Mouse (Mus musculus): ENCODE measurements around the gene 1700037H04Rik. TPM values are rescaled to one million over a fixed set of nuclear protein-coding genes. Genes with fewer than 3 reads are reported as not detected.

1700037H04Rik gene
- polyA plus RNA-seq, 2 experiments = 59.4 to 62.7 TPM

- ATAC-seq (ENCODE audit: low FRiP score, low read depth) = no peak
- no peak overlapping the region for H3K4me3 ChIP-seq (replicated peaks; ENCODE audit: low read length)
- no peaks in the 10 kb centered on the region for H3K27me3 ChIP-seq (ENCODE audit: control insufficient read depth, insufficient read depth, low read length)
- no peak for TF ChIP-seq POLR2A (IDR thresholded peaks at IDR 0.05; ENCODE audit: borderline replicate concordance, extremely low read depth, insufficient read depth, insufficient read length)
- H3K9me3 ChIP-seq (ENCODE audit: control insufficient read depth, low read length) = no peaks in the 10 kb centered on the region
- H3K27ac ChIP-seq (replicated peaks; ENCODE audit: low read depth, low read length) = no peak overlapping the region
- DNase-seq (ENCODE audit: low spot score) = no peak
- 84% methylated on average over 4 of the region's 4 CpGs for WGBS
- no peaks in the 10 kb centered on the region for H3K4me1 ChIP-seq (ENCODE audit: control insufficient read depth, insufficient read depth, low read length)
- no peak overlapping the region for H3K4me2 ChIP-seq (replicated peaks; ENCODE audit: low read depth, low read length, severe bottlenecking)
- no peak overlapping the region for H3K9ac ChIP-seq (ENCODE audit: low read depth, low read length, severe bottlenecking)
- H3K36me3 ChIP-seq (ENCODE audit: control insufficient read depth, insufficient read depth, low read length) = peaks cover 92% of the 10 kb centered on the region
Observed at GRCm38 (mm10) chr2:131138296-131138695, 21.6 kb downstream of the 1700037H04Rik start.

- no peak overlapping the region for H3K27ac ChIP-seq (replicated peaks; ENCODE audit: low read depth, low read length)
- WGBS = 68% methylated on average over 11 of the region's 11 CpGs
- H3K9me3 ChIP-seq (ENCODE audit: control insufficient read depth, low read length) = no peaks in the 10 kb centered on the region
- 0 out of 2 replicates have a peak overlapping the region, but pooled peaks have one; percentile 4 for H3K9ac ChIP-seq (ENCODE audit: low read depth, low read length, severe bottlenecking)
- no peaks in the 10 kb centered on the region for H3K27me3 ChIP-seq (ENCODE audit: control insufficient read depth, insufficient read depth, low read length)
- H3K36me3 ChIP-seq (ENCODE audit: control insufficient read depth, insufficient read depth, low read length) = peaks cover 76% of the 10 kb centered on the region
- no peak for DNase-seq (ENCODE audit: low spot score)
- no peak for ATAC-seq (ENCODE audit: low FRiP score, low read depth)
- TF ChIP-seq POLR2A (IDR thresholded peaks at IDR 0.05; ENCODE audit: borderline replicate concordance, extremely low read depth, insufficient read depth, insufficient read length) = no peak
- no peaks in the 10 kb centered on the region for H3K4me1 ChIP-seq (ENCODE audit: control insufficient read depth, insufficient read depth, low read length)
- no peak overlapping the region for H3K4me3 ChIP-seq (replicated peaks; ENCODE audit: low read length)
- H3K4me2 ChIP-seq (replicated peaks; ENCODE audit: low read depth, low read length, severe bottlenecking) = no peak overlapping the region
Observed at GRCm38 (mm10) chr2:131135521-131136139, 24.3 kb downstream of the 1700037H04Rik start.

- Histone ChIP-seq H3K4me3 (replicated peaks; ENCODE audit: low read length) (no peak overlapping the region), H3K9ac (ENCODE audit: low read depth, low read length, severe bottlenecking) (0 out of 2 replicates have a peak overlapping the region, but pooled peaks have one; percentile 4), H3K4me1 (ENCODE audit: control insufficient read depth, insufficient read depth, low read length) (no peaks in the 10 kb centered on the region), H3K27me3 (ENCODE audit: control insufficient read depth, insufficient read depth, low read length) (no peaks in the 10 kb centered on the region), H3K9me3 (ENCODE audit: control insufficient read depth, low read length) (no peaks in the 10 kb centered on the region), H3K36me3 (ENCODE audit: control insufficient read depth, insufficient read depth, low read length) (peaks cover 69% of the 10 kb centered on the region), H3K27ac (replicated peaks; ENCODE audit: low read depth, low read length) (no peak overlapping the region), H3K4me2 (replicated peaks; ENCODE audit: low read depth, low read length, severe bottlenecking) (no peak overlapping the region)
- ATAC-seq (ENCODE audit: low FRiP score, low read depth) (no peak), DNase-seq (ENCODE audit: low spot score) (no peak)
- WGBS = 69% methylated on average over 8 of the region's 8 CpGs
- TF ChIP-seq POLR2A (IDR thresholded peaks at IDR 0.05; ENCODE audit: borderline replicate concordance, extremely low read depth, insufficient read depth, insufficient read length) = no peak
Observed at GRCm38 (mm10) chr2:131134826-131135400, 25.0 kb downstream of the 1700037H04Rik start.

- Histone ChIP-seq H3K27me3 (ENCODE audit: control insufficient read depth, insufficient read depth, low read length) (no peaks in the 10 kb centered on the region), H3K36me3 (ENCODE audit: control insufficient read depth, insufficient read depth, low read length) (peaks cover 63% of the 10 kb centered on the region), H3K27ac (replicated peaks; ENCODE audit: low read depth, low read length) (no peak overlapping the region), H3K4me3 (replicated peaks; ENCODE audit: low read length) (no peak overlapping the region), H3K9me3 (ENCODE audit: control insufficient read depth, low read length) (no peaks in the 10 kb centered on the region), H3K4me2 (replicated peaks; ENCODE audit: low read depth, low read length, severe bottlenecking) (no peak overlapping the region), H3K4me1 (ENCODE audit: control insufficient read depth, insufficient read depth, low read length) (no peaks in the 10 kb centered on the region), H3K9ac (ENCODE audit: low read depth, low read length, severe bottlenecking) (no peak overlapping the region)
- ATAC-seq (ENCODE audit: low FRiP score, low read depth) = no peak
- no peak for TF ChIP-seq POLR2A (IDR thresholded peaks at IDR 0.05; ENCODE audit: borderline replicate concordance, extremely low read depth, insufficient read depth, insufficient read length)
- DNase-seq (ENCODE audit: low spot score) = no peak
- 69% methylated on average over 1 of the region's 1 CpGs for WGBS
Observed at GRCm38 (mm10) chr2:131134381-131134780, 25.5 kb downstream of the 1700037H04Rik start.

- no peak within 1 kb of the TSS for H3K27ac ChIP-seq (replicated peaks; ENCODE audit: low read depth, low read length)
Observed at GRCm38 (mm10) chr2:131132930-131133547, 26.8 kb downstream of the 1700037H04Rik start, which contains the start of gene Gm11037. Gm11037 (plus strand) TSS chr2:131133497.

More at GRCm38 (mm10) chr2:131132930-131133547, 26.8 kb downstream of the 1700037H04Rik start, which contains the start of gene Gm11037:
- Histone ChIP-seq H3K4me1 (ENCODE audit: control insufficient read depth, insufficient read depth, low read length) (peaks cover 8% of the 10 kb centered on the region), H3K9ac (ENCODE audit: low read depth, low read length, severe bottlenecking) (no peak within 1 kb of the TSS), H3K36me3 (ENCODE audit: control insufficient read depth, insufficient read depth, low read length) (peaks cover 50% of the 10 kb centered on the region), H3K9me3 (ENCODE audit: control insufficient read depth, low read length) (no peaks in the 10 kb centered on the region), H3K4me2 (replicated peaks; ENCODE audit: low read depth, low read length, severe bottlenecking) (no peak within 1 kb of the TSS), H3K27me3 (ENCODE audit: control insufficient read depth, insufficient read depth, low read length) (no peaks in the 10 kb centered on the region), H3K4me3 (replicated peaks; ENCODE audit: low read length) (no peak within 1 kb of the TSS)
- DNase-seq (ENCODE audit: low spot score) (no peak), ATAC-seq (ENCODE audit: low FRiP score, low read depth) (no peak)
- 76% methylated on average over 9 of the region's 9 CpGs for WGBS
- TF ChIP-seq POLR2A (IDR thresholded peaks at IDR 0.05; ENCODE audit: borderline replicate concordance, extremely low read depth, insufficient read depth, insufficient read length) = no peak
